Mouse (Mus musculus) bone marrow macrophage, adult 2 months (primary cell): ENCODE data around the gene L1cam. TPM values are rescaled to one million over a fixed set of nuclear protein-coding genes. Genes with fewer than 3 reads are reported as not detected.

Experiments
- H3K27ac ChIP-seq: 2 replicates; pipeline ENCODE4 v1.5.1; 2012; ENCODE audit warnings: low read depth, low read length; ENCODE audit not compliant: insufficient read depth
- H3K4me1 ChIP-seq: 2 replicates; pipeline ENCODE4 v1.6.1; 2012; ENCODE audit warnings: low read length; ENCODE audit not compliant: control insufficient read depth, insufficient read depth
- H3K4me3 ChIP-seq: 2 replicates; pipeline ENCODE4 v1.5.1; 2012; ENCODE audit warnings: mild to moderate bottlenecking, low read length, moderate library complexity; ENCODE audit not compliant: insufficient read depth
- CTCF ChIP-seq: IDR thresholded peaks from 2 replicates; pipeline ENCODE4 v1.5.1; 2012; ENCODE audit warnings: low read depth, mild to moderate bottlenecking, low read length, moderate library complexity
- POLR2A ChIP-seq: IDR thresholded peaks from 2 replicates; pipeline ENCODE4 v1.6.1; 2012; ENCODE audit warnings: mild to moderate bottlenecking, low read depth, low read length, borderline replicate concordance
- polyA plus RNA-seq: library from polyadenylated mRNA; stranded (reverse); fragments of >200 nt; gene quantifications from 2 replicates; pipeline ENCODE4 v1.2.4, GENCODE M21; 2012; ENCODE audit not compliant: missing spikeins, insufficient read depth, insufficient read length

Gene L1cam
- polyA plus RNA-seq, 1 experiment, result 36.6 TPM

GRCm38 (mm10) chrX:73880194-73881035 is 15.5 kb downstream of the L1cam start:
- peak overlapping the region; percentile 58 for H3K4me3 ChIP-seq
- no peak overlapping the region for H3K27ac ChIP-seq
- no peaks in the 10 kb centered on the region for H3K4me1 ChIP-seq
- TF ChIP-seq CTCF (no peak), POLR2A (no peak)

- Histone ChIP-seq H3K27ac (no peak overlapping the region), H3K4me3 (no peak overlapping the region), H3K4me1 (no peaks in the 10 kb centered on the region)
- no peak for TF ChIP-seq CTCF
- TF ChIP-seq POLR2A, result no peak
These were observed 18.9 kb downstream of the L1cam start for GRCm38 (mm10) chrX:73877014-73877413.

GRCm38 (mm10) chrX:73875881-73876280 is 20.0 kb downstream of the L1cam start:
- Histone ChIP-seq H3K27ac (no peak overlapping the region), H3K4me1 (no peaks in the 10 kb centered on the region), H3K4me3 (no peak overlapping the region)
- TF ChIP-seq POLR2A (no peak), CTCF (no peak)

- Histone ChIP-seq H3K4me3 (no peak overlapping the region), H3K27ac (no peak overlapping the region), H3K4me1 (no peaks in the 10 kb centered on the region)
- no peak for TF ChIP-seq CTCF
- TF ChIP-seq POLR2A, result no peak
These were observed 23.9 kb downstream of the L1cam start for GRCm38 (mm10) chrX:73871956-73872355.

- Histone ChIP-seq H3K27ac (no peak overlapping the region), H3K4me3 (no peak overlapping the region), H3K4me1 (no peaks in the 10 kb centered on the region)
- no peak for TF ChIP-seq CTCF
These were observed 24.4 kb downstream of the L1cam start for GRCm38 (mm10) chrX:73871474-73871873.

GRCm38 (mm10) chrX:73869334-73869733 is 26.6 kb downstream of the L1cam start:
- Histone ChIP-seq H3K4me1 (no peaks in the 10 kb centered on the region), H3K27ac (no peak overlapping the region), H3K4me3 (no peak overlapping the region)
- TF ChIP-seq POLR2A (no peak), CTCF (no peak)

GRCm38 (mm10) chrX:73867852-73868251 is 28.1 kb downstream of the L1cam start:
- Histone ChIP-seq H3K27ac (no peak overlapping the region), H3K4me3 (no peak overlapping the region), H3K4me1 (no peaks in the 10 kb centered on the region)
- TF ChIP-seq POLR2A (no peak), CTCF (no peak)

GRCm38 (mm10) chrX:73867256-73867655 is 28.6 kb downstream of the L1cam start:
- TF ChIP-seq POLR2A (no peak), CTCF (no peak)
- Histone ChIP-seq H3K4me3 (no peak overlapping the region), H3K4me1 (no peaks in the 10 kb centered on the region), H3K27ac (no peak overlapping the region)

- Histone ChIP-seq H3K27ac (no peak overlapping the region), H3K4me1 (no peaks in the 10 kb centered on the region), H3K4me3 (no peak overlapping the region)
- no peak for TF ChIP-seq CTCF
- no peak for TF ChIP-seq POLR2A
These were observed 31.2 kb downstream of the L1cam start for GRCm38 (mm10) chrX:73864692-73865091.

- Histone ChIP-seq H3K4me1 (no peaks in the 10 kb centered on the region), H3K4me3 (no peak overlapping the region), H3K27ac (no peak overlapping the region)
- TF ChIP-seq POLR2A, result no peak
- TF ChIP-seq CTCF, result no peak
These were observed 40.9 kb downstream of the L1cam start for GRCm38 (mm10) chrX:73855087-73855408.
